Mouse (Mus musculus): ENCODE data around the gene A730009L09Rik. TPM values are rescaled to one million over a fixed set of nuclear protein-coding genes. Genes with fewer than 3 reads are reported as not detected.

A730009L09Rik gene
- polyA plus RNA-seq, 1 experiment: 0.23 TPM

DNA sequence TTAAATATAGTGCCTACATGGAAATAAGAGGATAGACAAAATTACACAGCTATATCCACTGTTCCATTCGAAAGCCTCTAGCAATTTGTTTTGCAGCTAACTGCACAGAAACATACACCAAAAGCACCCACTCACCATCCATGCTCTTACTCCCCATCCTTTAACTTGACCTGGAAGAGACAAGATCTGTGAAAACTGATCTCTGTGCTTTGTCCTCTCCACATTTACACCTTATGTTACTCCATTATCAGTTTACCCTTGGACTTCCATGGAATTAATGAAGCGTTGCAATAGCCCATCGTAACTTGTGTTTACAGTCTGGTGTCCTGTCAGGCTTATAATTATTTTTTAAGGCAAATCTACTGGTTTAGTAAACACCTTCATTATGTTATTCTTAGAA is 20.1 kb upstream of the A730009L09Rik start:
- Histone ChIP-seq H3K4me3 (ENCODE audit: insufficient read depth, low read length) (no peak overlapping the region), H3K27ac (ENCODE audit: insufficient read depth, low read length) (no peak overlapping the region), H3K4me1 (ENCODE audit: control insufficient read depth, insufficient read depth, low read length) (no peaks in the 10 kb centered on the region)
- TF ChIP-seq POLR2A (IDR thresholded peaks at IDR 0.05; ENCODE audit: extremely low read depth, insufficient read depth, low read length) (no peak), CTCF (IDR thresholded peaks at IDR 0.05; ENCODE audit: extremely low read depth, insufficient read depth, low read length) (no peak)

DNA sequence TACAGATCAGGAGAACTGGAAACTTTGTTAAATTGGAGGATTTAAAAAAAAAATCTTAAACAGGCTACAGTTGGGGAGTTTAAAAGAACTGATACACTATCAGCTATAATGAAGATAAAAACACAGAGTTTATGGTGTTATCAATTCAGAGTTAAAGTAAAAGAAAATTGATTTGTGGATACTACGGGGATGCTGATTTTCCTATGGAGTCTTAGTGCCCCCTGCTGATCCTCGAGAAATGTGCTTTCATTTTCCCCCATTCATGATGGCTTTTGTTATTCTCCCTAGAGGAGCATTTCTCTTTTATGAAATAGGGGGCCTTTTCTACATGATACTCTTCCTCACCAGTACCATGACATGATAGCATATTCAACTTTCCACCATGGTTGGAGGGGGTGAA is 19.5 kb upstream of the A730009L09Rik start:
- TF ChIP-seq CTCF (IDR thresholded peaks at IDR 0.05; ENCODE audit: extremely low read depth, insufficient read depth, low read length) (peak; percentile 52; the same call in 1 of the 2 replicates), POLR2A (IDR thresholded peaks at IDR 0.05; ENCODE audit: extremely low read depth, insufficient read depth, low read length) (no peak)
- Histone ChIP-seq H3K4me1 (ENCODE audit: control insufficient read depth, insufficient read depth, low read length) (no peaks in the 10 kb centered on the region), H3K4me3 (ENCODE audit: insufficient read depth, low read length) (no peak overlapping the region), H3K27ac (ENCODE audit: insufficient read depth, low read length) (no peak overlapping the region)

DNA sequence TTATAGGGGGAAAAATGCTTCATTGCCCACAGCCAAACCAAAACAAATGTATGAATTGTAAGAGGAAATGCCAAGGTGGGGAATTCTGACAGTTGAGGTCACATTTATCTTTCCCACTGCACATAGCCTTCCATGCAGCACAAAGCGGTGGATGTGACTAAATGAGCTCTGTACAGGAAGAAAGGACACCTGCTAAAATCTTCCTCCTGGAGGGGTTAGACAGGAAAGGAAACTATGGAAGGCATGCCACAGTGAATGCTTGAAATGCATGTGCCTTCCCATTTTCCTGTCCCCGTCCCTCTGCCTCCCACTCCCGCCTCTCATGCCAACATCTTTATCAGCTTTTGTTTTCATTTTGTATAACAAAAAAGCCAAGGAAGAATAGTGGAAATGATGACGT is 7.2 kb upstream of the A730009L09Rik start:
- Histone ChIP-seq H3K4me3 (ENCODE audit: insufficient read depth, low read length) (no peak overlapping the region), H3K4me1 (ENCODE audit: control insufficient read depth, insufficient read depth, low read length) (no peaks in the 10 kb centered on the region), H3K27ac (ENCODE audit: insufficient read depth, low read length) (no peak overlapping the region)
- TF ChIP-seq POLR2A (IDR thresholded peaks at IDR 0.05; ENCODE audit: extremely low read depth, insufficient read depth, low read length): no peak
- TF ChIP-seq CTCF (IDR thresholded peaks at IDR 0.05; ENCODE audit: extremely low read depth, insufficient read depth, low read length): no peak

DNA sequence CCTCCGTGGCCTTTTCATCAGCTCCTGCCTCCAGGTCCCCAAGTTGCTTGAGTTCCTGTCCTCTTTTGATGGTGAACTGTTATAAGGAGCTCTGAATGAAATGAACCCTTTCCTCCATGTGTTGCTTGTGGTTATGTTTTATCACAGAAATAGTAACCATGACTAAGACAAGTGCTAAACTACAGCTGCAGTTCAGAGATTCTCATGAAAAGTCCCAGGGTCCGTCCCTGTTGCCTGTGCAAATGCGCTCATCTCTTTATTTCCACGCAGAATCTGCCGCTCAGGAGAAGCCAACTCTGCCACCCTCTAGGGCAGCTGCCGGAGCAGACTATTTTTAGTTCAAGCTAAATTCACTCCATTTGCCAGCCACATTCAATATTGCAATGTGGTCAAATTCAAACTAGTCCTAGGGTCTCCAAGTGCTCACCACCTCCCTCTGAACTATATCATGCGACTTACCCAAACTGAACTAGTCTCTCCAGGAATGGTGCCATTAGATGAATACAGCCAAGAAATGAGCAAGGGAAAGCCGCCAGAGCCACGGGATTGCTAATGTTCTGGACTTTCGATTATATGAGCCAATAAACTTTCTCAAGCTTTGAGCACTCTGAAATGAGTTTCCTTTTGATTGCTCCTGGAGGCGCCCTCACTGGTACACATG is 7.2 kb downstream of the A730009L09Rik start:
- no peak overlapping the region for H3K27ac ChIP-seq (ENCODE audit: insufficient read depth, low read length)
- H3K4me1 ChIP-seq (ENCODE audit: control insufficient read depth, insufficient read depth, low read length): no peaks in the 10 kb centered on the region
- TF ChIP-seq POLR2A (IDR thresholded peaks at IDR 0.05; ENCODE audit: extremely low read depth, insufficient read depth, low read length): no peak
- no peak for TF ChIP-seq CTCF (IDR thresholded peaks at IDR 0.05; ENCODE audit: extremely low read depth, insufficient read depth, low read length)
- no peak overlapping the region for H3K4me3 ChIP-seq (ENCODE audit: insufficient read depth, low read length)

DNA sequence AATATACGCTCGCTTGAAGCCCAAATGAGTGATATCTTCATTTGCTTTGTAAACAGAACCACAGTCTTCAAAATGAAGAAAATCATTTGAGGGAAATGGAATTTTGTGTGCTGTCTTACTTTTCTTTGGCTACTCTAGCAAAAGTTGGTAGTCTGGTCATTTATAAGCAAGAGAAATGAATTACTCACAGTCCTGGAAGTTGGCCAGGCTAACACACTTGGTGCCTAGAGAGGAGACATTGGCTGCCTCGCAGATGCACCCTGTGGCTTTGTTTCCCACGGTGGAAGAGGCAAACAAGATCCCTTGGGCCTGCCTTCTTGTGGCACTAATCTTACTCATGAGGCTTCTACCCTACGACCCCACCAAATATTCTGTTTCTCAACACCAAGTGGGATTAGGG is 8.1 kb downstream of the A730009L09Rik start:
- H3K27ac ChIP-seq (ENCODE audit: insufficient read depth, low read length): no peak overlapping the region
- H3K4me1 ChIP-seq (ENCODE audit: control insufficient read depth, insufficient read depth, low read length): no peaks in the 10 kb centered on the region
- no peak overlapping the region for H3K4me3 ChIP-seq (ENCODE audit: insufficient read depth, low read length)
- TF ChIP-seq POLR2A (IDR thresholded peaks at IDR 0.05; ENCODE audit: extremely low read depth, insufficient read depth, low read length) (no peak), CTCF (IDR thresholded peaks at IDR 0.05; ENCODE audit: extremely low read depth, insufficient read depth, low read length) (no peak)

DNA sequence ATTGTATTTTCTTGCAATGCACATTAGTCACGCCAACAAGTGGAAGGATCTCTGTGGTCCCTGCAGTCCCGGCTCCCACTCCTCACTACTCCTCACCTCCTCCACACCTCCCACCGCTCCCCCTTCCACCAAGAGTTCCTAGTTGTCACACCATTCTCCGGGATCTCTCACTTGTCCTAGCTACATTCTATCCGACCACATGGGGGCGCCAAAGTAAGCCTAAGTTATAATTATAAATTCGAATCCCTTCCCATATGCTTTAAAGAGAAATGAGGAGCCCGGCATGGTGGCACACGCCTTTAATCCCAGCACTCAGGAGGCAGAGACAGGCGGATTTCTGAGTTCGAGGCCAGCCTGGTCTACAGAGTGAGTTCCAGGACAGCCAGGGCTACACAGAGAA is 12.5 kb downstream of the A730009L09Rik start:
- TF ChIP-seq CTCF (IDR thresholded peaks at IDR 0.05; ENCODE audit: extremely low read depth, insufficient read depth, low read length): peak; percentile 32; the same call in 1 of the 2 replicates
- TF ChIP-seq POLR2A (IDR thresholded peaks at IDR 0.05; ENCODE audit: extremely low read depth, insufficient read depth, low read length): no peak
- Histone ChIP-seq H3K4me1 (ENCODE audit: control insufficient read depth, insufficient read depth, low read length) (no peaks in the 10 kb centered on the region), H3K27ac (ENCODE audit: insufficient read depth, low read length) (no peak overlapping the region), H3K4me3 (ENCODE audit: insufficient read depth, low read length) (no peak overlapping the region)

DNA sequence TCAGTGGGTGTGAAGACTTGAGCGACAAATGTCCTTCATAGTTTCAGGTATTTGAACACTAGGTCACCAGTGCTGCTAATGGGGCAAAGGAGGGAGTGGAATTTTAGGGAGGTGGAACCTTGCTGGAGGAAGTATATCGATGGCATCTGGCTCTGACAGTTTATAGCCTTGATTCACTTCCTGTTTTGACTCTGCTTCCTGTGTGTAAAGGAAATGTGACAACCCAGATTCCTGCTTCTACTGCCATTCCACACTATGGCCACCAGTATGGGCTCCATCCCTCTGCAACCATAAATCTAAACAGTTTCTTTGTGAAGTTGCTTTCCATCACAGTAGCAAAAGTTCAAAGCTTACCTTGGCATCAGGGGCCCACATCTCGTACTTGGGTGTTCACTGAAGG is 17.9 kb downstream of the A730009L09Rik start:
- H3K4me1 ChIP-seq (ENCODE audit: control insufficient read depth, insufficient read depth, low read length): no peaks in the 10 kb centered on the region
- no peak overlapping the region for H3K27ac ChIP-seq (ENCODE audit: insufficient read depth, low read length)
- no peak for TF ChIP-seq POLR2A (IDR thresholded peaks at IDR 0.05; ENCODE audit: extremely low read depth, insufficient read depth, low read length)
- no peak for TF ChIP-seq CTCF (IDR thresholded peaks at IDR 0.05; ENCODE audit: extremely low read depth, insufficient read depth, low read length)
- H3K4me3 ChIP-seq (ENCODE audit: insufficient read depth, low read length): no peak overlapping the region

DNA sequence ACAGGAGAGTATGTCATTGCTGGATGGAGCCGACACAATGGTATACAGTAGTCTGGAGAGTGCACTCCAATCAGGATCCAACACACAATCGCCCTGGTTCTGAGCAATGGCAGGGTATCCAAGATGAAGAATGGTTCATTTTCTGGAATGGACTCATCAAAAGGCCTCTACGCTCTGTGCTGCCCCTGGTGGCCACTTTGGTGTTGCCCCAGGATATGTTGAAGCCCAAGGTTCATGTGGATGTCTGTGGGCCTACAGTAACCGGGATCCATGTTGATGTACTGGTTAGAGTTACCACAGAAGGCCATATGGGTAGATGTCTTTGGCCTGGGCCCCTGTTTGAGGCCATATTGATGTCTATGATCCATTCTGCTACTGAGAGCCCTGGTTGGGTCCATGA is 31.1 kb downstream of the A730009L09Rik start:
- no peak for TF ChIP-seq POLR2A (IDR thresholded peaks at IDR 0.05; ENCODE audit: extremely low read depth, insufficient read depth, low read length)
- TF ChIP-seq CTCF (IDR thresholded peaks at IDR 0.05; ENCODE audit: extremely low read depth, insufficient read depth, low read length): no peak
- Histone ChIP-seq H3K4me3 (ENCODE audit: insufficient read depth, low read length) (no peak overlapping the region), H3K27ac (ENCODE audit: insufficient read depth, low read length) (no peak overlapping the region), H3K4me1 (ENCODE audit: control insufficient read depth, insufficient read depth, low read length) (no peaks in the 10 kb centered on the region)

DNA sequence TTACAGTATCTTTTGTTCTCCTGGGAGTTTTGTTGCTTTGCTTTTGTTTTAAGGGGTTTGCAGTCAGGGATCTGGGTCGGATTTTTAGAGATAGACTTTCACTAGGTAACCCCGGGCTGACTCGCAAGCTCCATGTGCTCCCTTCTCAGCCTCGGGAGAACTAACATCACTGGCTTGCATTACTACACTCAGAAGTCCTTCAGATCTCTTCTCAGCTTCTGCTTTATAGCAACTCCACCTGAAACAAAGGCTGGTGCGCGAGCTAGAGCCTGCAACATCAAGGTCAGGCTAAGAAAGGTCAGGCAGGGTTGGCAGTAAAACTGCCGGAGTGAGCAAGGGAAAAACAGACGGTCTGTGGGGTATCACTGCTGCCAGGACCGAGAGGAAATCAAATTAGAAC is 34.2 kb downstream of the A730009L09Rik start:
- no peak for TF ChIP-seq CTCF (IDR thresholded peaks at IDR 0.05; ENCODE audit: extremely low read depth, insufficient read depth, low read length)
- no peak for TF ChIP-seq POLR2A (IDR thresholded peaks at IDR 0.05; ENCODE audit: extremely low read depth, insufficient read depth, low read length)
- H3K4me3 ChIP-seq (ENCODE audit: insufficient read depth, low read length): no peak overlapping the region
- H3K27ac ChIP-seq (ENCODE audit: insufficient read depth, low read length): no peak overlapping the region
- H3K4me1 ChIP-seq (ENCODE audit: control insufficient read depth, insufficient read depth, low read length): no peaks in the 10 kb centered on the region

DNA sequence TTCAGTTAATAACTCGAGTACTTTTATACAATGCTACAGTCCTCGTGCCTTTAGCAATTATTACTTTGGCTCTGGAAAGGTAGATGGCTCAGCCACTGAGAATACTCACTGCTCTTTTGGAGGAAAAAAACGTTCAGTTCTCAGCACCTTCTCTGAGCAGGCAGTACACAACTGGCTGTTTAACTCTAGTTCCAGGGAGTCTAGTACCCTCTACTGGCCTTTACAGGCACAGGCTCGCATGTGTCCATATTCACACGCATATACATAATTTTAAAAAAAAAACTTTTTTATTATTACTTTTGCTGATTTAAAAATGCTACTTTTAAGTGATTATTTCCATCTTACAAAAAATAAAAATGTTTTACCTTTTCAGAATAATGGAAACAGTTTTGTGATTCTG is 35.5 kb downstream of the A730009L09Rik start:
- H3K4me1 ChIP-seq (ENCODE audit: control insufficient read depth, insufficient read depth, low read length): no peaks in the 10 kb centered on the region
- no peak overlapping the region for H3K27ac ChIP-seq (ENCODE audit: insufficient read depth, low read length)
- TF ChIP-seq POLR2A (IDR thresholded peaks at IDR 0.05; ENCODE audit: extremely low read depth, insufficient read depth, low read length) (no peak), CTCF (IDR thresholded peaks at IDR 0.05; ENCODE audit: extremely low read depth, insufficient read depth, low read length) (no peak)
- H3K4me3 ChIP-seq (ENCODE audit: insufficient read depth, low read length): no peak overlapping the region

Measured in cortical plate, adult 2 months (tissue).